Mouse (Mus musculus) olfactory bulb, adult 2 months (tissue): ENCODE measurements around the gene Padi2.

Experiments
- CTCF ChIP-seq: fragments of 200-500 bp; IDR thresholded peaks from 2 replicates; pipeline ENCODE4 v1.5.1; 2012; ENCODE audit warnings: low read depth, mild to moderate bottlenecking, low read length, moderate library complexity; ENCODE audit not compliant: insufficient read depth
- POLR2A ChIP-seq: fragments of 200-500 bp; IDR thresholded peaks from 2 replicates; pipeline ENCODE4 v1.6.1; 2012; ENCODE audit warnings: mild to moderate bottlenecking, low read depth, low read length, moderate library complexity; ENCODE audit not compliant: insufficient read depth

DNA sequence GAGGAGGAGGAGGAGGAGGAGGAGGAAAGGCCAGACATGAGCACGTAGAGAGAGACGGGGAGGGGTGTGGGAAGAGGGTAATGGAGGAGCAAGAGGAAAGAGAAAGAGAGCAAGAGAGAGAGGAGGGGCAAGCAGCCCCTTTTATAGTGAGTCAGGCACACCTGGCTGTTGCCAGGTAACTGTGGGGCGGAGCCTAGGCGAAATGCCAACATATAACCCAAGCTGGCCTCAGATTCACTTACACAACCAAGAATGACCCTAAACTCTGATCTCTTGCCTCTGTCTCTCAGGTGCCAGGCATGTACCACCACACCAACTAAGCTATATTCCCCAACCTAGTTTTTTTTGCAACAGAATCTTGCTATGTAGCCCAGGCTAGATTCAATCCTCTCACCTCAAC is 76.7 kb downstream of the Padi2 start:
- no peak for TF ChIP-seq CTCF
- TF ChIP-seq POLR2A, result no peak
